Mouse (Mus musculus): ENCODE results near the gene Wipf3. TPM values are rescaled to one million over a fixed set of nuclear protein-coding genes. Genes with fewer than 3 reads are reported as not detected.

Gene Wipf3
- polyA plus RNA-seq, 1 experiment from 2014 or later: 1.2 TPM

GRCm38 (mm10) chr6:54391765-54392164 is 37.6 kb upstream of the Wipf3 start:
- DNase-seq (ENCODE audit: low spot score): peak; percentile 67
- H3K9ac ChIP-seq (ENCODE audit: low read length): no peak overlapping the region
- no peaks in the 10 kb centered on the region for H3K27me3 ChIP-seq (replicated peaks; ENCODE audit: control insufficient read depth, insufficient read depth, low read length)
- no peaks in the 10 kb centered on the region; the same call in 1 of the 2 replicates for H3K4me1 ChIP-seq (replicated peaks; ENCODE audit: control insufficient read depth, insufficient read depth, low read length)
- H3K27ac ChIP-seq (ENCODE audit: low read depth): no peak overlapping the region
- H3K36me3 ChIP-seq (ENCODE audit: control insufficient read depth, insufficient read depth, low read length): no peaks in the 10 kb centered on the region
- 9% methylated on average over 3 of the region's 3 CpGs for WGBS
- no peak for ATAC-seq (replicated peaks; ENCODE audit: low FRiP score, low TSS enrichment, low read depth)
- no peak overlapping the region for H3K4me3 ChIP-seq (ENCODE audit: low read depth, low read length)
- no peak overlapping the region for H3K4me2 ChIP-seq (ENCODE audit: low read length)
- no peaks in the 10 kb centered on the region for H3K9me3 ChIP-seq (ENCODE audit: control insufficient read depth, low read length)

- H3K27me3 ChIP-seq (replicated peaks; ENCODE audit: control insufficient read depth, insufficient read depth, low read length): no peaks in the 10 kb centered on the region
- DNase-seq (ENCODE audit: low spot score): peak; percentile 48
- no peaks in the 10 kb centered on the region for H3K36me3 ChIP-seq (ENCODE audit: control insufficient read depth, insufficient read depth, low read length)
- ATAC-seq (replicated peaks; ENCODE audit: low FRiP score, low TSS enrichment, low read depth): no peak
- WGBS: 57% methylated on average over 6 of the region's 6 CpGs
- H3K9ac ChIP-seq (ENCODE audit: low read length): no peak overlapping the region
- no peak overlapping the region for H3K27ac ChIP-seq (ENCODE audit: low read depth)
- H3K4me3 ChIP-seq (ENCODE audit: low read depth, low read length): no peak overlapping the region
- no peaks in the 10 kb centered on the region; the same call in 1 of the 2 replicates for H3K4me1 ChIP-seq (replicated peaks; ENCODE audit: control insufficient read depth, insufficient read depth, low read length)
- no peaks in the 10 kb centered on the region for H3K9me3 ChIP-seq (ENCODE audit: control insufficient read depth, low read length)
- H3K4me2 ChIP-seq (ENCODE audit: low read length): no peak overlapping the region
These were observed 35.5 kb upstream of the Wipf3 start for GRCm38 (mm10) chr6:54393886-54394285.

GRCm38 (mm10) chr6:54399194-54399923 is 30.0 kb upstream of the Wipf3 start:
- Histone ChIP-seq H3K4me1 (replicated peaks; ENCODE audit: control insufficient read depth, insufficient read depth, low read length) (no peaks in the 10 kb centered on the region; the same call in 1 of the 2 replicates), H3K4me3 (ENCODE audit: low read depth, low read length) (no peak overlapping the region), H3K9me3 (ENCODE audit: control insufficient read depth, low read length) (no peaks in the 10 kb centered on the region), H3K4me2 (ENCODE audit: low read length) (no peak overlapping the region), H3K27ac (ENCODE audit: low read depth) (peak overlapping the region; percentile 22; the same call in 1 of the 2 replicates), H3K36me3 (ENCODE audit: control insufficient read depth, insufficient read depth, low read length) (no peaks in the 10 kb centered on the region), H3K27me3 (replicated peaks; ENCODE audit: control insufficient read depth, insufficient read depth, low read length) (no peaks in the 10 kb centered on the region), H3K9ac (ENCODE audit: low read length) (no peak overlapping the region)
- whole genome bisulfite sequencing: 49% methylated on average over 11 of the region's 11 CpGs
- no peak for DNase-seq (ENCODE audit: low spot score)
- ATAC-seq (replicated peaks; ENCODE audit: low FRiP score, low TSS enrichment, low read depth): no peak

GRCm38 (mm10) chr6:54401503-54401902 is 27.9 kb upstream of the Wipf3 start:
- 83% methylated on average over 2 of the region's 2 CpGs for WGBS

GRCm38 (mm10) chr6:54404916-54405315 is 24.5 kb upstream of the Wipf3 start:
- Histone ChIP-seq H3K27ac (ENCODE audit: low read depth) (no peak overlapping the region), H3K9me3 (ENCODE audit: control insufficient read depth, low read length) (no peaks in the 10 kb centered on the region), H3K4me1 (replicated peaks; ENCODE audit: control insufficient read depth, insufficient read depth, low read length) (no peaks in the 10 kb centered on the region), H3K4me2 (ENCODE audit: low read length) (no peak overlapping the region), H3K27me3 (replicated peaks; ENCODE audit: control insufficient read depth, insufficient read depth, low read length) (no peaks in the 10 kb centered on the region), H3K9ac (ENCODE audit: low read length) (no peak overlapping the region), H3K36me3 (ENCODE audit: control insufficient read depth, insufficient read depth, low read length) (no peaks in the 10 kb centered on the region), H3K4me3 (ENCODE audit: low read depth, low read length) (no peak overlapping the region)
- ATAC-seq (replicated peaks; ENCODE audit: low FRiP score, low TSS enrichment, low read depth) (no peak), DNase-seq (ENCODE audit: low spot score) (no peak)
- WGBS: 58% methylated on average over 2 of the region's 2 CpGs

More at GRCm38 (mm10) chr6:54401503-54401902, 27.9 kb upstream of the Wipf3 start:
- Histone ChIP-seq H3K4me3 (ENCODE audit: low read depth, low read length) (no peak overlapping the region), H3K9ac (ENCODE audit: low read length) (no peak overlapping the region), H3K4me1 (replicated peaks; ENCODE audit: control insufficient read depth, insufficient read depth, low read length) (no peaks in the 10 kb centered on the region; the same call in 1 of the 2 replicates), H3K36me3 (ENCODE audit: control insufficient read depth, insufficient read depth, low read length) (no peaks in the 10 kb centered on the region), H3K9me3 (ENCODE audit: control insufficient read depth, low read length) (no peaks in the 10 kb centered on the region), H3K27ac (ENCODE audit: low read depth) (no peak overlapping the region), H3K27me3 (replicated peaks; ENCODE audit: control insufficient read depth, insufficient read depth, low read length) (no peaks in the 10 kb centered on the region), H3K4me2 (ENCODE audit: low read length) (no peak overlapping the region)
- no peak for ATAC-seq (replicated peaks; ENCODE audit: low FRiP score, low TSS enrichment, low read depth)
- no peak for DNase-seq (ENCODE audit: low spot score)

GRCm38 (mm10) chr6:54406116-54406515 is 23.3 kb upstream of the Wipf3 start:
- WGBS: 93% methylated on average over 5 of the region's 5 CpGs
- no peak overlapping the region for H3K9ac ChIP-seq (ENCODE audit: low read length)
- H3K27ac ChIP-seq (ENCODE audit: low read depth): no peak overlapping the region
- DNase-seq (ENCODE audit: low spot score) (no peak), ATAC-seq (replicated peaks; ENCODE audit: low FRiP score, low TSS enrichment, low read depth) (no peak)
- H3K27me3 ChIP-seq (replicated peaks; ENCODE audit: control insufficient read depth, insufficient read depth, low read length): no peaks in the 10 kb centered on the region
- no peak overlapping the region for H3K4me2 ChIP-seq (ENCODE audit: low read length)
- H3K9me3 ChIP-seq (ENCODE audit: control insufficient read depth, low read length): no peaks in the 10 kb centered on the region
- H3K4me1 ChIP-seq (replicated peaks; ENCODE audit: control insufficient read depth, insufficient read depth, low read length): no peaks in the 10 kb centered on the region
- no peaks in the 10 kb centered on the region for H3K36me3 ChIP-seq (ENCODE audit: control insufficient read depth, insufficient read depth, low read length)
- no peak overlapping the region for H3K4me3 ChIP-seq (ENCODE audit: low read depth, low read length)

- Histone ChIP-seq H3K27ac (ENCODE audit: low read depth) (no peak overlapping the region), H3K27me3 (replicated peaks; ENCODE audit: control insufficient read depth, insufficient read depth, low read length) (no peaks in the 10 kb centered on the region), H3K36me3 (ENCODE audit: control insufficient read depth, insufficient read depth, low read length) (no peaks in the 10 kb centered on the region), H3K4me2 (ENCODE audit: low read length) (no peak overlapping the region), H3K9me3 (ENCODE audit: control insufficient read depth, low read length) (no peaks in the 10 kb centered on the region), H3K4me3 (ENCODE audit: low read depth, low read length) (no peak overlapping the region), H3K9ac (ENCODE audit: low read length) (no peak overlapping the region), H3K4me1 (replicated peaks; ENCODE audit: control insufficient read depth, insufficient read depth, low read length) (no peaks in the 10 kb centered on the region)
- DNase-seq (ENCODE audit: low spot score): no peak
- 50% methylated on average over 6 of the region's 6 CpGs for WGBS
- no peak for ATAC-seq (replicated peaks; ENCODE audit: low FRiP score, low TSS enrichment, low read depth)
These were observed 20.1 kb upstream of the Wipf3 start for GRCm38 (mm10) chr6:54409271-54409670.

- H3K9me3 ChIP-seq (ENCODE audit: control insufficient read depth, low read length): no peaks in the 10 kb centered on the region
- DNase-seq (ENCODE audit: low spot score) (no peak), ATAC-seq (replicated peaks; ENCODE audit: low FRiP score, low TSS enrichment, low read depth) (no peak)
- no peaks in the 10 kb centered on the region for H3K27me3 ChIP-seq (replicated peaks; ENCODE audit: control insufficient read depth, insufficient read depth, low read length)
- WGBS: 59% methylated on average over 4 of the region's 4 CpGs
- no peaks in the 10 kb centered on the region for H3K36me3 ChIP-seq (ENCODE audit: control insufficient read depth, insufficient read depth, low read length)
- no peaks in the 10 kb centered on the region for H3K4me1 ChIP-seq (replicated peaks; ENCODE audit: control insufficient read depth, insufficient read depth, low read length)
- H3K9ac ChIP-seq (ENCODE audit: low read length): no peak overlapping the region
- H3K27ac ChIP-seq (ENCODE audit: low read depth): no peak overlapping the region
- no peak overlapping the region for H3K4me3 ChIP-seq (ENCODE audit: low read depth, low read length)
- H3K4me2 ChIP-seq (ENCODE audit: low read length): no peak overlapping the region
These were observed 19.0 kb upstream of the Wipf3 start for GRCm38 (mm10) chr6:54410451-54410850.

GRCm38 (mm10) chr6:54411591-54411990 is 17.8 kb upstream of the Wipf3 start:
- no peaks in the 10 kb centered on the region for H3K27me3 ChIP-seq (replicated peaks; ENCODE audit: control insufficient read depth, insufficient read depth, low read length)
- no peak overlapping the region for H3K9ac ChIP-seq (ENCODE audit: low read length)
- ATAC-seq (replicated peaks; ENCODE audit: low FRiP score, low TSS enrichment, low read depth) (no peak), DNase-seq (ENCODE audit: low spot score) (no peak)
- no peak overlapping the region for H3K27ac ChIP-seq (ENCODE audit: low read depth)
- 81% methylated on average over 8 of the region's 8 CpGs for WGBS
- no peak overlapping the region for H3K4me3 ChIP-seq (ENCODE audit: low read depth, low read length)
- no peak overlapping the region for H3K4me2 ChIP-seq (ENCODE audit: low read length)
- H3K9me3 ChIP-seq (ENCODE audit: control insufficient read depth, low read length): no peaks in the 10 kb centered on the region
- no peaks in the 10 kb centered on the region for H3K4me1 ChIP-seq (replicated peaks; ENCODE audit: control insufficient read depth, insufficient read depth, low read length)
- H3K36me3 ChIP-seq (ENCODE audit: control insufficient read depth, insufficient read depth, low read length): no peaks in the 10 kb centered on the region
